Mouse (Mus musculus): ENCODE measurements around the gene Cd37. TPM values are rescaled to one million over a fixed set of nuclear protein-coding genes. Genes with fewer than 3 reads are reported as not detected.
A peak's percentile ranks its signal among the peaks of the same experiment; 100 is the strongest.

Cd37 gene
- total RNA-seq, 2 experiments from 2014 or later = 2.2 to 4.1 TPM

DNA sequence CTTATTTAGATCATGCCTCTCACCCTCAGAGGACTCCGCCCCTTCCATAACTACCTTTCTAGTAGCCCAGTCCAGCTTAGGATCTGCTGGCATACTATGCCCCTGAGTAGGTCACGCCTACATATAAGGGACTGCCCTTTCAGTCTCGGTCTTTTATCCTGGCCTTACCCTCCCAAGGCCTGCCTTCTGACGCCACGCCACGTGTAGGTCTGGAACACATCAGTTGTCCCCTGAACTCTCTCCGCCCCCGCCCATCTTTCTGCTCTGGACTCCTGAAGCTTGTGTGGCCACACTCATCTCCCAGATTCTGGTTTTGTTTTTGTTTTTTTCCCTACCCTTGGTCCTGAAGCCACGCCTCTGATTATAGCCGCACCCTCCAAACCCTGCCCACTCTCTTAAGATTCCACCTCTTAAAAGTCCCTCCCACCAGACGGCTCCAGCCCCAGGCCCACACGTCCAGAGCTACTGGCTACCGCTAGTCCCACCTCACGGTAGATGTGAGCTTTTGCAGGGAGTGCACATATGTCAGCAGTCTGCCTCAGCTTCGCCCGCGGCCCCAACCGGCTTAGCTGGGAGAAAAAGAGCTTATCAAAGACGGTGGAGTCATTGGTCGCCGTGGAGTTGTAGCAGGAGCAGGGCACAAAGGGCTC, 3.9 kb downstream of the Cd37 start:
- peak; percentile 40 to 47 for DNase-seq

- DNase-seq = no peak
Observed at GRCm38 (mm10) chr7:45234333-45234841, 4.5 kb downstream of the Cd37 start.

GRCm38 (mm10) chr7:45233580-45234332, 5.2 kb downstream of the Cd37 start:
- DNase-seq = peak in 1 of 2 experiments; percentile 34

- no peak for DNase-seq
Observed at GRCm38 (mm10) chr7:45232716-45233465, 6.0 kb downstream of the Cd37 start.

DNA sequence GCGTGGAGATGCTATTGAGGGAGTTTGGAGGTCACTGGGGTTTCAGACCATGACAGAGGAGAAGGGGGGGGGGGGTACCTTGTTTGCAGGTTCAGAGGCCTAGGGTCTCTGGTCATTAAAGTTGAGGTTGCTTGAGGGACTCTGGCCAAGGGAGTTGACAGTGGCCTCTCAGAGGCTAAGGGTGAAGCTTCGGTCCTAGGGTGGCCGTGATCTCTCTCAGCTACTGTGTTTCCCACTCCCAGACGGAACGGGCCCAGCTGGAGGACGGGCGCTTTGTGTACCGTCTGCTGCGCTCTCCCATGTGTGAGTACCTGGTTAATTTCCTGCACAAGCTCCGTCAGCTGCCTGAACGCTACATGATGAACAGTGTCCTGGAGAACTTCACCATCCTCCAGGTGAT, 7.0 kb downstream of the Cd37 start:
- DNase-seq = no peak

GRCm38 (mm10) chr7:45231192-45231591, 7.7 kb downstream of the Cd37 start:
- DNase-seq = no peak

- no peak for DNase-seq
Observed at GRCm38 (mm10) chr7:45229459-45230203, 9.3 kb downstream of the Cd37 start.

- DNase-seq = no peak
Observed at GRCm38 (mm10) chr7:45229046-45229445, 9.9 kb downstream of the Cd37 start.

- no peak for DNase-seq
Observed at GRCm38 (mm10) chr7:45228548-45228947, 10.4 kb downstream of the Cd37 start.

GRCm38 (mm10) chr7:45226421-45226820, 12.5 kb downstream of the Cd37 start:
- DNase-seq = no peak

GRCm38 (mm10) chr7:45224826-45225225, 14.1 kb downstream of the Cd37 start:
- no peak for DNase-seq

DNA sequence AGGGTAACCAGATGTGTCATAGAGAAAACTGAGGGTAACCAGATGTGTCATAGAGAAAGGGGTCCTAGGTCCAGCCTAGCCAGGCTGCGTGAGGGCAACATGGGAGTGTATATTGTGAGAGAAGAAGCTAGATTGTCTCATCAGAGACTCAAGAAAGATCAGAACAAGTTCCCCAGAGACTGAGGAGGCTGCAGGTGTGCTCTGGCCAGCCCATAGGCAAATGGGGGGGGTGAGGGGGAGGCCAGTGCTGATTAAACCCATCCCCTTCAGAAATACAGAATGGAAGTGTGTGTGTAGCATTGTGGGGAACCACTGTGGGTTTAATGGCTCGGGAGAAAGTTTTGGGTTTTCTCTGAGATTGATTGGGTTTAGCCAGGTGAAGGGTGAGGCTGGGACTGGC, 17.2 kb downstream of the Cd37 start:
- no peak for DNase-seq

DNA sequence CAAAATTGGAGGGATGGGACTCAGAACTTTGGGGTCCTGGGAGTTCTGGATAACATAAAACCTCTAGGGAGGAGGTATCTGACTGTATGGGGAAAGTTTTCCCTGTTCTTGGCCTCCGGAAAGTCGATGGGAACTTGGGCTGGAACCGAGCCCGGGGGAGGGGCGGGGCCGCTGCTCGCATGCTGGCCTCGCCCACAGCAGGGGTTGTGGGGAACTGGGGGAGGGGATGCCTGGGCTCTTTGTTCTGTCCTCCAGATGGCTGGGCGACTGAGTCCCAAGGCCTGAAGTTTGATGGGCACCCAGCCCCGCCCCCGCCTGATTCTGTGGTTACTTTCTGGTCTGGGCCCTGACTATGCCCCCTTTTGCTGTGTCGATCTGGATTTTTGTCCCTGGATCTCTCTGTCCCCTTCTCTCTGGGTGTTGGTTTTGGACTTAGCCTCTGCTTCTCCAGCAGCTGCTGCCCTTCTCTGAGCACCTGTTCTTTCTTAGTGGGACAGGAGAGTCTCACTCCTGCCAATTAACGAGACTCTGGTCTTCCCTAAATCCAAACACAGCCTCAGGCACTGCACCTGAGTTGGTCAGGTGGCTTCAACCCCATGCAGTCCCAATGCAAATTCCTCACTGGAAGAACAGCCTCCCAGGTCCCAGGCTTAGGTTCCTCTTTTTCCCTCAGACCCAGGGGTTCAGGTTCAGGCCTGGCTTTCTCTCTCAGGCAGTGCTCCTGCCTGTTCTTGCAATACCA, 22.3 kb downstream of the Cd37 start:
- DNase-seq = peak; percentile 64 to 82

- DNase-seq = peak; percentile 60 to 75
Observed at GRCm38 (mm10) chr7:45215673-45216441, 23.1 kb downstream of the Cd37 start, which contains the start of gene Tead2. Gene Tead2, plus strand, starts transcription at chr7:45215753.

DNA sequence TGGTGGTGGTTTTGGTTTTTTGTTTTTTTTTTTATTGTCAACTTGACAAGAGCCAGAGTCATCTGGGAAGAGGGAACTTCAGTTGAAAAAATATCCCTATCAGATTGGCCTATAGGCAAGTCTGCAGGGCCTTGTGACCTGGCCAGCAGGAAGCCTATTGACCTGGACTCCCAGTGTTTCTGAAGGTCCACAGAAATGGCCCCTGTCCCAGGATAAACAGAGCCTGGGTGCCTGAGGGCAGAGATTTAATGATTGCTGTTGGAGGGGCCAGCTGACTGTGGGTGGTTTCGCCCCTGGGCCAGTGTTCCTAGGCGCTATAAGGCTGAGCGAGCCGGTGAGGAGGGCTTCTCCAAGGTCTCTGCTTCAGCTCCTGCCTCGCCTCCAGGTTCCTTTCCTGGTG, 25.2 kb downstream of the Cd37 start:
- no peak for DNase-seq

GRCm38 (mm10) chr7:45212356-45212755, 26.6 kb downstream of the Cd37 start:
- DNase-seq = no peak

GRCm38 (mm10) chr7:45211851-45212251, 27.1 kb downstream of the Cd37 start, which contains the start of gene Dkkl1:
Gene Dkkl1, minus strand, starts transcription at chr7:45212147.
- DNase-seq = no peak

DNA sequence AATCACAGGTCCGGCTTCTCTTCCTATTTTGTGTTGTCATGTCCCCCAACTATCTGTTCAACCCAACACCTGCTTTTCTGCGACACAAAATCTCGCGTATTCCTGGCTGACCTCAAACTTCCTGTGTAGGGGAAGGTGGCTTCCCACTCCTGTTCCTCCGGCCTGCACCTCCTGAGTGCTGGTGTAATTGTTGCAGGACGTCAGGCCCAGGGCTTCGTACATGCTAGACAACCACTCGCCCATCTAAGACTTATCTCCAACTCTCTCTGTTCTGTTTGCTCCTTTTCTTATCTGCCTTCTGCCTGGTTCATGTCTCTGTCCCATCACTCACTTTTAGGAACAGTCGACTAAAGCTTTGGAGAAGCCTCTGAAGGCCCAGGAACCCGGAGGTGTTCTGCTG, 27.8 kb downstream of the Cd37 start:
- DNase-seq = no peak

DNA sequence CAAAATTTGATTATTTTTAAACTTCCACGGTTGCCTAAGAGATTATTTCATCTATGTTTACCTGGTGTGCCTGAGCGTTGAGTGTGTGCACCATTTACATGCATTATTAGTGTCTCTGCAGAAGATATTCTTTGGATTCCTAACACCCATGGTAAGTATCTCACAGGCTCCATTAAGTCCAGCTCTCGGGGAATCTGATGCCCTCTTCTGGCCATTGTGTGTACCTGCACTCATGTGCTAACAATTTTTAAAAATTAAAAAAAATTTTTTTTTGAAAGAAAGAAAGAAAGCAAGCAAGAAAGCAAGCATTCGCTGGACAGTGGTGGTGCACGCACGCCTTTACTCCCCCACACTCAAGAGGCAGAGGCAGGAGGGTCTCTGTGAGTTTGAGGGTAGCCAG, 30.7 kb downstream of the Cd37 start:
- no peak for DNase-seq

DNA sequence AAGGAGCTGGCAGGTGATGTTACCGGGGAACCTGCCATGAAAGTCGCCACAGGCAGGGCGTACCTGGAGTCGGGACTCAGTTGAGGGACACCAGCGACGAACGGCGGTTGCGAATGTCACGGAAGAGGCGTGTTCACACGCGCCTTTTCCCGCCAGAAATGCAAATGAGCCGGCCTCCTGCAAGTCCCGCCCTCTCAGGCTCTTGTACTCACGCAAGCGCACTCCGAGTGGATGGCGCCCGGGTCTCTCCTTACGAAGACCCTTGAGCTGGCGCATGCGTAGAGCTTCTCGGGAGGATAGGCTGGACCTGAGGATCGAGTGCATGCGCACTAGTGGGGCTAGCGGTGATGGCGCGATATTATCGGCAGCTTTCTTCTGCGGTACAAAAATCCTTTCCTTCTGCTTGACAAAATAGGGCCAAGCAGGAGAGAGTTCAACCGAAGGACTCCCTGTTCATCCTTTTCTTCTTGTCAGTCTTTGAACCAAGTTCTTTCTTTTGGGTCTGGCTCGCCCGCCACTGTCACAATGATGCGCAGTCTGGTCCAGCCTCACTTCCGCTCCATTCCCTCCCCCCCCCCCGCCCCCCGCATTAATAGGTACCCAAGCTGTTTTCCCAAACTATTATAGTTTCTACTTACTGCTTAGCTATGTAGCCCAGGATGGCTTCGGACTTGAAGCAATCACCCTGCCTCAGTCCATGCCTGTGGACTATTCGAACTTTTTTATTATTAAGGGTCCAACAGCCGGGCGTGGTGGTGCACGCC, 34.4 kb downstream of the Cd37 start, which contains the start of gene Ccdc155:
Gene Ccdc155, minus strand, starts transcription at position 513 of the 764 bp plus-strand sequence.
- DNase-seq = peak; percentile 91 to 93

Measured in adrenal gland, postnatal 36 days (tissue).